Mouse (Mus musculus): Measurements from ENCODE around the gene Pphln1.

GRCm38 (mm10) chr15:93448862-93449261 lies 50.7 kb downstream of the Pphln1 start:
- no peak for TF ChIP-seq CTCF (IDR thresholded peaks at IDR 0.05; ENCODE audit: insufficient read depth, low read depth, low read length)
- no peak for TF ChIP-seq POLR2A (IDR thresholded peaks at IDR 0.05; ENCODE audit: insufficient read depth, low read depth, low read length)

Data from olfactory bulb, adult 2 months (tissue).